Mouse (Mus musculus): ENCODE data around the gene Exosc9. TPM values are rescaled to one million over a fixed set of nuclear protein-coding genes. Genes with fewer than 3 reads are reported as not detected.

Exosc9 gene
- polyA plus RNA-seq (2012; fragmentation: generic; extraction: Trizol): 1 to 10 TPM in 1 of 2 experiments, under 1 TPM in 1; 0.78 to 5.6 TPM

DNA sequence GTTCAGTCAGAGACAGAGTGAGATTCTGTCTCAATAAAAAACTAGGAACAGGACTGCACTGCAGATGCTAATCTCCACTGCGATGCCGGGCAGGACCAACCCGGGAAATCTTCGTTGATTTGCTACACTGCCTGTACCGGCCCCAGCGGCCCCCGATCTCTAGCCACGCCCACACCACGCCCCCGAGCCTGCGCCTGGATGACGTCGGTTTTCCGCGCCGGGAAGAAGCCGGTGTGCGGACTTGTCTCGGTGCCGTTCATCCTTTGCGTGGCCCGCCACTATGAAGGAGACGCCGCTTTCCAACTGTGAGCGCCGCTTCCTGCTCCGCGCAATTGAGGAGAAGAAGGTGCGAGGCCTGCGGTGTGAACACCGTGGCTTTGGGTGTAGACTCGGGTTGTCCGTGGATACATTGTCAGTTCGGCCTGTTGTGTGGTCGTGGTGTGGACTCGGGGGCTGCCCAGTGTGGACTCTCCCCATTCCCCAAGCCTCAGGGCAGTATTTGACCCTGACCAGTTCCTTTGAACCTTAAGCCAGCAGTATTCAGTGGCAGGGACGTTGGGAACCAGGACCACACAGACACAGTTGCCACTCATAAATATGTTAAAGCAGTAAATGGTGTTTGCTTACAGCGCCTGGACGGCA lies at the start of gene Exosc9:
Gene Exosc9, plus strand, starts transcription at position 201 of the 642 bp plus-strand sequence.

GRCm38 (mm10) chr3:36521073-36522060 lies 31.0 kb upstream of the Exosc9 start, which contains the start of gene Gm11549:
Gm11549 (minus strand) TSS chr3:36521813.

GRCm38 (mm10) chr3:36571827-36572378 lies 19.5 kb downstream of the Exosc9 start, which contains the start of gene Ccna2:
Ccna2 (minus strand) TSS chr3:36572150.

GRCm38 (mm10) chr3:36613202-36613907 lies 60.9 kb downstream of the Exosc9 start, which contains the start of gene Bbs7:
Bbs7 (minus strand) TSS chr3:36613477.

Other genes with a start within 250 kb of the Exosc9 start
- 100 to 1,000 TPM; 220 to 517 TPM for gene Anxa5, start 76.7 kb upstream of the Exosc9 start, polyA plus RNA-seq (2012; fragmentation: generic; extraction: Trizol)
- 1 to 10 TPM in 1 of 2 experiments, under 1 TPM in 1; 0.37 to 1.2 TPM for gene 1810062G17Rik, start 76.7 kb upstream of the Exosc9 start, polyA plus RNA-seq (2012; fragmentation: generic; extraction: Trizol)
- gene Gm11549, start 30.8 kb upstream of the Exosc9 start, polyA plus RNA-seq (2012; fragmentation: generic; extraction: Trizol): not detected
- 10 to 100 TPM; 25.4 to 40.8 TPM for gene Ccna2, start 19.5 kb downstream of the Exosc9 start, polyA plus RNA-seq (2012; fragmentation: generic; extraction: Trizol)
- 1 to 10 TPM in 1 of 2 experiments, under 1 TPM in 1; 0.15 to 2.3 TPM for gene Bbs7, start 60.9 kb downstream of the Exosc9 start, polyA plus RNA-seq (2012; fragmentation: generic; extraction: Trizol)
- not detected for gene Trpc3, start 137.6 kb downstream of the Exosc9 start, polyA plus RNA-seq (2012; fragmentation: generic; extraction: Trizol)

Measured in C3H10T1/2 (cell line).